Mouse (Mus musculus): ENCODE data around the gene Phf7.

The Phf7 gene

GRCm38 (mm10) chr14:31251084-31251604 is at the start of gene Phf7, which contains the start of gene Bap1:
Gene Phf7, minus strand, starts transcription at chr14:31251317.
Gene Bap1, plus strand, starts transcription at chr14:31251450.
- DNase-seq (ENCODE audit: low spot score), result peak; percentile 99

- DNase-seq (ENCODE audit: low spot score), result no peak
Observed at GRCm38 (mm10) chr14:31285728-31286127, 34.6 kb upstream of the Phf7 start.

GRCm38 (mm10) chr14:31272164-31272563 is 21.0 kb upstream of the Phf7 start:
- DNase-seq (ENCODE audit: low spot score), result peak; percentile 82

DNA sequence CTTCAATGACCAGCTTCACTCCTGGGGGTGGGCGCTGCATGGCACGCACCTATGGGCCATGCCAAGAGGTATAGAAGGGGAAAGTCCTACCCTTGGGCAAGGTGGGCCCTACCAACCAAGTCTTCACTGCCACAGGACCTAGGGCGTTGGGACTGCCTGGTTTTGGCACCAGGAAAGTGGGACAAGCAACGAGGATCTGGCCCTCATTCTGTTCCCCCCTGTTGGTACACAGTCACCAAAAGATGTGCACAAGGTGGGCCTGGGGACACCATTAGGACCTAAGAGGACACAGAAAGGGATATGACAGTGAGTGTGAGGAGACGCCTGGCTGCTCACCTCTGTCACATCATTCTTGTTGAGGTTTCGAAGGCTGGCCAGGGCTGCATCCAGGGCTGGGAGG is 20.0 kb upstream of the Phf7 start:
- DNase-seq (ENCODE audit: low spot score), result no peak

- peak; percentile 25 for DNase-seq (ENCODE audit: low spot score)
Observed at GRCm38 (mm10) chr14:31269456-31270100, 18.5 kb upstream of the Phf7 start.

GRCm38 (mm10) chr14:31268301-31269001 is 17.3 kb upstream of the Phf7 start:
- DNase-seq (ENCODE audit: low spot score), result no peak

DNA sequence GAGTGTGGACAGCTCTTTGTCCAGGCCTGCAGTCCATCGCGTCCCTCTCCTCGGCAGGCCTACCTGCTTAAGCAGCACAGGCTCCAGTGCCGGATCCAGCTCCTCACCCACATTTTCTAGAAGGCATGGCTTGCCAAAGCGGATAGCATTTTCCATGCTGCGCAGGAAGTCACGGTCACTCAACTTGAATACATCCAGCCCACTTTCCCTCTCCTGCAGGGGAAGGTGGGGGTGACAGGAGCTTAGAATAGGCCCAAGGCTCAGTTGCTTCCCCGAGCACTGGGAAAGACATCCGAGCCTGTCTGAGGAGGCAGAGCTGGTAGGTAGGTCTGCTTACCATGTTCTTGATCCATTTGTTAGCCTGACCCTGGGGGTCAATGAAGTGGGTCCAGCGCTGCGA is 16.5 kb upstream of the Phf7 start:
- DNase-seq (ENCODE audit: low spot score), result no peak

DNA sequence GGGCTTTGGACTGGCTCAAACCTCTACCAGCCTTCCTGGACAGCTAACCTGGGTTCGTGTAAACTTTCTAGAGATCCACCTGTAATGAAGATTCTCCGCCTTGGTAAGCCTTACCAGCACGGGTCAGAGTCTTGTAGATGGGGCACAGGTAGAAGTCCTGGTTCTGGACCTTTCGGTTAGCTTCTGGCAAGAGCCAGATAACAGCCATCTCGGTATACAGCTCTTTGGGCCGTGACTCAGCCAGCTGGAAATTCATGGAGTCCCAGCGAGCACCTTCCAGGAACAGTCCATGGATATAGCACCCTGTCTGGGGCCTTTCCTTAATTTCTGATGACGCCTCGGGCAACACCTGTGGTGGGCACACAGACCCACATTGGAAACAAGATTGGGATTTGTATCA is 9.8 kb upstream of the Phf7 start:
- DNase-seq (ENCODE audit: low spot score), result no peak

DNA sequence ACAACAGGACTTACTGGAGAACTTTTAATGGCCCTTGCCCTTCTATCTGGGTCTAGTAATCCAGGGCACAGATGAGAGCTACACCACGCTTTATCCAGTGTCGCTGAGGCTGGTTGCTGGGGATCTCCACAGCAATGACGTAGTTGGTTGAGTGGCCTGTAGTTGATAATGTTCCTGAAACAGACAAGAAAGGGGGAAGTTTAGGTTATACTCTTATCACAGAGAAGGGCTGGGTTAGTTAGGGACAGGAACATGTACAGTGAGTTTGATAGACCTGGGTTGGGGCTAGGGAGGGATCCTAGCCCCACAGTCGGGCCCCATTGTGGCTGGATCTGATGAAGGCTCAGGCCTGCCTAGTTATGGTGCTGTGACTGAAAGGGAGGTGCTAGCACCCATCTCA is 9.3 kb upstream of the Phf7 start:
- DNase-seq (ENCODE audit: low spot score), result no peak

GRCm38 (mm10) chr14:31258476-31259050 is 7.4 kb upstream of the Phf7 start:
- no peak for DNase-seq (ENCODE audit: low spot score)

GRCm38 (mm10) chr14:31252091-31252490 is 974 bp upstream of the Phf7 start:
- no peak for DNase-seq (ENCODE audit: low spot score)

- no peak for DNase-seq (ENCODE audit: low spot score)
Observed at GRCm38 (mm10) chr14:31251626-31252025, 509 bp upstream of the Phf7 start.

DNA sequence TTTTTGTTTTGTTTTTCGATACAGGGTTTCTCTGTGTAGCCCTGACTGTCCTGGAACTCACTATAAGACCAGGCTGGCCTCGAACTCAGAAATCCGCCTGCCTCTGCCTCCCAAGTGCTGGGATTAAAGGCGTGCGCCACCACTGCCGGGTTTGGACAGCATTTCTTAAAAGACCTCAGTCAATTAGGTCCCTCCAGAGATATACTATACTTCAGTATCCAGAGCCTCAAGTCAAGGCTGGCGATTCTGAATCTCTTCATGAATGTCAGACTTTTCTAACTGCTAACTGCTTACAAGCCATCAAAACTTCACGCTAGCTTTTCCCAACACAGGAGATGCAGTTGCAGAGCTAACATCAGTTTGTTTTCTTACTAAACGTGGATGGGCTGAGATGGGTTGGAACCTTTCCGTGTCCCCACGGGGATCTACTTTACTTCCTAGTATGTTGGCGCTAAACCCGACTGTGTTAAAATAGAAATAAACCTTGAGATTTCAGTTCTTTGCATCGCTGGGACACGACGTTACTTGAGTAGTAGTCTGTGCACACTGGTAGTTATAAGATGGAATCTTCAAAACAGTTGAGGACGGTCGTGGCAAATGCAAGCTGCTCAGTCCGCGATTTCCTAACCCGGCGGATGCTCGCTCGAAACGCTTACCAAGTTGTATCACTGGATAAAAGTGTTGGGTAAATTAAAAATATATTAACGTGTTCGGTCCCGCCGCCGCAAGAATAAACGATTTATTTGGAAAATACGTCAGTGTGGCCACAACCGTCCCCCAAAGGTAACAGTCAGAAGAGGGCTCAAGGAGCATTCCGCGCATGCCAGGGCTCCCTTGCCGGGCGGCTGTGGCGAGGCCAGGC is 664 bp downstream of the Phf7 start:
- DNase-seq (ENCODE audit: low spot score), result no peak

GRCm38 (mm10) chr14:31248396-31248795 is 2.7 kb downstream of the Phf7 start:
- no peak for DNase-seq (ENCODE audit: low spot score)

DNA sequence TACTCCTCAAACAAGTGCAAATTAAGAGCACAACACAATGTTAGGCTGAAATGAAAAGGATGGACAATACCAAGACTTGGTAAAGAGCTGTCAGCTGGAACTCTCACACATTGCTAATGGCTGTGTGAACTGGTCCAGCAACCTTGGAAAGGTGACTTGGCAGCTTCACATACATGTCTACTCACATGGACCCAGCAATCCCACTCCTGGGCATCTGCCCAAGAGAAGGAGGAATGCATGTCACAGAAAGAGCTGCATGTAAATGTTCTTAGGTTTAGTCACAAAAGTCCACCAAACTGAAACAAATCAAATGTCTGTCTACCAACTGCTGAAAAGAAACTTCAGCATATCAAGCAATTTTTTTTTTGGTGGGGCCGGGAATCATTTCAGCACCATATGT is 5.2 kb downstream of the Phf7 start:
- DNase-seq (ENCODE audit: low spot score), result no peak

GRCm38 (mm10) chr14:31244777-31245176 is 6.3 kb downstream of the Phf7 start:
- DNase-seq (ENCODE audit: low spot score), result no peak

GRCm38 (mm10) chr14:31240528-31240927 is 10.6 kb downstream of the Phf7 start:
- no peak for DNase-seq (ENCODE audit: low spot score)

DNA sequence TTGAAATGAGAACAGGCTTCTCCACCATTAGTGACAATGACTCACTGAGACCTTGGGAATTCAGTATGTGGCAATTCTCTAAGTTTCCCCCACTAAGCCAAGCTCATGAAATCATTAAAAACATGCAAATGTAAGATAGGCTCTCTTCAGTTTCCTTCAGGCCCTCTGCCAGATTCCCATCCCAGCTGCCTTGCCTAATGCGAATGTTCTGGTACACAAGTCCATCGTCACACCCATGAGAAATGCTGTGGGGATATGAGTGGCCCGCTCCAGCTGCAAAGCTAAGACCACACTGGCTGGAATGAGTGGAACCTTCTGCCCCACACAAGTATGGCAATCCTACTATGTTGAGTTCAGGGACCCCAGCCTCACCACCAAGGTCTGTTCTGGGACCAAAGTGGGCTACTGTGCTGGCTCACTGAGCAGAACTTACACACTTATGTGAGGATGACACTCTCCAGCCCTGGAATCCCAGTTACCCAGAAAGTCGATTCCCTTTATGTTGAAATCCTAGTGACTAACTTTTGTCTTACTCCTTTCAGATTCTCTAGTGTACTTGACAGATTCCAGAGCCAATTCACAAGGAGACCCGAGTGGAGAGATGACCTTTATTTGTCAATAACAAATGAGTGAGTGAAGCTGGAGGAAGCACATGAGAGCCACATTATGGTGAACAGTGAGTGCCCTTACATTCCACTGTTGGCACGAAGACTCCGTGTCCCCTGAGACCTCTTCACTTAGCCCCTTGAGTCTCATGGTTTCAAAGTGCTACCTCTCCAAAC is 13.8 kb downstream of the Phf7 start:
- no peak for DNase-seq (ENCODE audit: low spot score)

GRCm38 (mm10) chr14:31233996-31234591 is 17.0 kb downstream of the Phf7 start:
- DNase-seq (ENCODE audit: low spot score), result peak; percentile 82

DNA sequence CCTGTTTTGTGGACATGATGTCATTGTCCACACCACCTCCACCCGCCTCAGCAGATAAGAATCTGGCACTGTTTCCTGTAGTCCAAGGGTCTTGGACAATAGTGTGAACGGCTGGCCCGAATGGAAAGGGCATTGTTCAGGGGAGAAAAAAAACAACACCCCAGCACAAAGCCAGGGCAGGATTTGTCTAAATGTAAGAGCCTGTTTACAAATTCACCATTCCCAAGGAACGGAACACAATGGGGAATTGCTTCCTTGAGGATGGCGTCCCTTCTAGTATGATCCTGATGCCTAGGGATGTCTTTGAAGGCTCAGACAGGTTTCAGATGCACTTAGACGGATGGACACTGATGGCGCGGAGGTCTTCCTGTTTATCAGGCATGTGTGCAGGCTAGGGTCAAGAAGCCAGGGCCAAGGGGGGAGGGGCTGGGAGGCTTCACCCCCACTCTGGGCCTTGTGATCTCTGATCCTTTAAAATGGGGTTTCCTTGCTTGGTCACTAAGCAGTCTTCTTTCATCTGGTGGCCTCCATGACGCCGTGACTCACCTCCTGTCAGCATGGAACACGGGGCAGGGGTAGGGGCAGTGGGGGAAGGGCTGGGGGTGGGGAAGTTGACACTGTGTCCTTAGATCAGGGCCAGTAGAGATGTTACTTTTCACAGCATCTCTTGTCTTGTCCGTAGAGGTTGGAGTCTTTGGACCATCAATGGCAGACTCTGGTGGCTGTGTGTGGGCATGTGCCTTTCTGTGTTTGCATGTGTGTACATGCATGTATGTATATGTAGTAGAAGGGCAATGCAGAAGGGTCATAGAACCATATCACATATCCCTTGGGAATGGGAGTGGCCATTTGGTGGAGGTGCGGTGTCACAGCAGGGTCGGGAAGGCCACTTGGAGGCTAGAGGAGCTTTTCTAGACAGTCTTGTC is 17.8 kb downstream of the Phf7 start:
- no peak for DNase-seq (ENCODE audit: low spot score)
